Mouse (Mus musculus) B cell, adult 2 months (primary cell): ENCODE results near the gene Rhox4g.
"Not testable (repeated sequence)": the region's sequence is repeated elsewhere in the genome, so short reads cannot be mapped to it uniquely, and the experiment has no call there.

Experiments
- DNase-seq, 2 experiments: peaks; one replicate each; pipeline ENCODE4 v3.0.0; 2022

Gene Rhox4g

DNA sequence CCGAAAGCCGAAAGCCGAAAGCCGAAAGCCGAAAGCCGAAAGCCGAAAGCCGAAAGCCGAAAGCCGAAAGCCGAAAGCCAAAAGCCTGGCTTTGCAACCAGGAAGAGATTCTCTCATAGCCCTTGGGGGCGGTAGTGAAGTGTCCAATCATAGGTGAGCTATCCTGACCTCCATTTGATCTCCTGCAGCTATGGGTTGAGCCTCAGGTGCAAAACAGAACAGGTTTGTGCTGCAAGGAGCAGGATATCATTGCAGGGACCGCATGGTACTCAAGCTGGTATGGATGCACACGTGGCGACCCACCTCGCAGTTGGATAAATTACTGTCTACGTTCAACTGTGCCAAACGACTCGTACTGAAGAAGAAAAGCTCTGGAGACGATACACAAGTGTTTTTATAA lies at the start of gene Rhox4g:
Gene Rhox4g, minus strand, starts transcription at position 101 of the 400 bp plus-strand sequence.
- DNase-seq = not testable (repeated sequence)

DNA sequence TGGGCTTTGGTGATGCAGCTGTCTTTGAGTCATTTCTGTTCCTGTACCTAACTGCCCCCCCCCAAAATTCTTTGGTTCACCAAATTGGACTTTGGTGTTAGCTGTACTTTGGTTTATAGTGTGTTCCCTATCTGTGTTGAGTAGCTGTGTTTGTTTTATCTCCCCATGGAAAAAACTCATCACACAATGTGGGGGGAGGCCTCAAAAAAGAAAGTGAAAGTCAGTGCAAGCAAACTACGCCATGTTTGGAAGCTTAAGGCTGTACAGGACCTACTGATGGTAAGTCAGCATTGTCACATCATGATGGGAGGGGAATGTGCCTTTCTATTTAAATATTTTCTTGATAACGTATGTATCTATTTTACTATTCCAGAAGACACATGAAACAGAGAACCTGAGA lies 41.1 kb upstream of the Rhox4g start:
- DNase-seq = no peak

DNA sequence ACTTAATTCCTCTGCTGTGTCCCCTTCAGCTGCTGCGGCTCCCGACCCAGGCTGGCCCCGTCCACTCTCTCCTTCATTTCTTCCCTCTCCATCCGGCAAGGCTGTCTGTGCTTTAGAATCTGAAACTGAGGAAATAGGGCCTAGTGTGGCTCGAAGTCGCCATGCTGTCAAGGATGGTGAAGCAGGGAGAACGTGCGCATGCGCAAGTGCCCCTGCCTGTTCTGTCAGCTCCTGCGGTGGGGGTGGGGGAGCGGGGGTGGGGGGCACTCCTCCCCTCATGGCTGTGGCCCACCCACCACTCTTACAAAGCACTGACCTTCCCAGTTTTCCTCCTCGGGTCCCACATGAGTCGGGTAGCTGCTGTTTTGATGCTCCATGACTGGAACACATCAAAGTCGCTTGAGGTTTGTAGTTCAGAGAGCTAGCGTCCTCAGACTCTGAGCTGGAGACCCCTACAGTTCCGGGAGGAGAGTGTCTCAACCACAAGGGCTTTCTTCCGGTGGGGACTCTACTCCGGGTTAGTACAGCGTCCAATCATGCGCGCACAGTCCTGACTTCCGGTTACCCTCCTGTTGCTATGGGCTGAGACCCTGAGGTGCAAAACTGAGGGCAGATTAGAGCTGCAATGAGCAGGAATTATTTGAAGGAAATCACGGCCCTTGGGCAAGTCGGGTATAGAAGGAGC lies 32.0 kb upstream of the Rhox4g start:
- DNase-seq = no peak

DNA sequence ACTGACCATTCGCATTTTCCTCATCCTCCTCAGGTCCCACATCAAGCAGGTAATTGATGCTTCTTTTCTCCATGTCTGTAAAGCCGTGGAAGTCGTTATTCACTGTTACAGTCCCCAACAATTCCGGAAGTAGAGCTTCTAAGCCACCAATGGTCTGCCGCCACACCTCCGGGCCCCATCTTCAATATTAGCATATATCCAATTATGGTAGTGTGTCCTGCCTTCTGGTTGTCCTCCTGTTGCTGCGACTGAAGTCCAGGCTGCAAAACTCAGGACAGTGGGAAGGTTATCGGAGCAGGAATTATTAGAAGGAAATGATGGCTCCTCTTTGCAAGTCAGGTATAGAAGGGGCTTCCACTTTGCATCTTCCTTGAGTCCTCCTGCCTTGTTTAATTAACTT lies 22.1 kb upstream of the Rhox4g start, which contains the start of gene Rhox2h:
Gene Rhox2h, minus strand, starts transcription at position 101 of the 400 bp plus-strand sequence.
- DNase-seq = not testable (repeated sequence)

DNA sequence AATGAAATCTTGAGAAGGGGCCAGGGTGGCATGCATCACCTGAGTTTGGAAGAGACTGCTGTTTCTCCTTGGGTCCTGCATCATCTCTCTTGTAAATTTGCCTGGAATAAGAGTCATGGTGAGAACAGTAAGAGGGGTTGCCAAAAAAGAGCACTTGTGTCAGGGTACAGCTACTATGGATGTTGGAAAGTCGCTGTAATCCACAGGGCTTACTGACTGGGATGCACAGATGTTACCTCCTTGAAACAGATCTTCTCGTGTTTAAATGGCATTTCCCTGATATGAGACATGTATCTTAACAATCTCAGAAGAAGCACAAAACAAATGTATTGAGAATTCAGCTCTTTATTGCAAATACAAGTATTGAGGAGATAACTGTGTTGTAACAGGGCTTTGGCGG lies 17.5 kb upstream of the Rhox4g start, which contains the start of gene Rhox3h:
Gene Rhox3h, minus strand, starts transcription at position 101 of the 400 bp plus-strand sequence.
- not testable (repeated sequence) for DNase-seq

DNA sequence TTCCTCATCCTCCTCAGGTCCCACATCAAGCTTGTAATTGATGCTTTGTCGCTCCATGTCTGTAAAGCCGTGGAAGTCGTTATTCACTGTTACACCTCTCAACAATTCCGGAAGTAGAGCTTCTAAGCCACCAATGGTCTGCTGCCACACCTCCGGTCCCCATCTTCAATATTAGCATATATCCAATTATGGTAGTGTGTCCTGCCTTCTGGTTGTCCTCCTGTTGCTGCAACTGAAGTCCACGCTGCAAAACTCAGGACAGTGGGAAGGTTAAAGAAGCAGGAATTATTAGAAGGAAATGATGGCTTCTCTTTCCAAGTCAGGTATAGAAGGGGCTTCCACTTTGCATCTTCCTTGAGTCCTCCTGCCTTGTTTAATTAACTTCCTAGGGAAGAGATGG lies 7.8 kb downstream of the Rhox4g start, which contains the start of gene Rhox2g:
Gene Rhox2g, minus strand, starts transcription at position 101 of the 400 bp plus-strand sequence.
- DNase-seq = not testable (repeated sequence)

DNA sequence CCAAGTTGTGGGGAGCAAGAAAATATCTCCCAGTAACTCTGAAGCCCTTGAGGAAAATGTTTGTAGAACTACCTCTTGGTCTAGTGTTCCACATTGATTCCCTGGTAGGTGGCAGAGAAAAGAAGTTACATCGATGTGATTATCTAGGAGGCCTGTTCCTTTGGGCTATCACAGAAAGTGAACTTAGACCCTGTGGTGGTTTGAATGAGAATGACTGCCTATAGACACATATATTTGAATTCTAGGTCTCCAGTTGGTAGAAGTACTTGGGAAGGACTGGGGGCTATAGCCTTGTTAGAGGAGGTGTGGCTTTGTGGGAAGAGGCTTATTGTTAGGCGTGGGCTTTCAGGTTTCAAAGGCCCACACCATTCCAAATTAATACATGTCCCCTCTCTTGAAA lies 22.6 kb downstream of the Rhox4g start, which contains the start of gene Rhox3g:
Gene Rhox3g, minus strand, starts transcription at position 101 of the 400 bp plus-strand sequence.
- DNase-seq = not testable (repeated sequence)

DNA sequence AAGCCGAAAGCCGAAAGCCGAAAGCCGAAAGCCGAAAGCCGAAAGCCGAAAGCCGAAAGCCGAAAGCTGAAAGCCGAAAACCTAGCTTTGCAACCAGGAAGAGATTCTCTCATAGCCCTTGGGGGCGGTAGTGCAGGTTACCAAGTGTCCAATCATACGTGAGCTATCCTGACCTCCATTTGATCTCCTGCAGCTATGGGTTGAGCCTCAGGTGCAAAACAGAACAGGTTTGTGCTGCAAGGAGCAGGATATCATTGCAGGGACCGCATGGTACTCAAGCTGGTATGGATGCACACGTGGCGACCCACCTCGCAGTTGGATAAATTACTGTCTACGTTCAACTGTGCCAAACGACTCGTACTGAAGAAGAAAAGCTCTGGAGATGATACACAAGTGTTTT lies 43.5 kb downstream of the Rhox4g start, which contains the start of gene Rhox4f:
Gene Rhox4f, minus strand, starts transcription at position 101 of the 400 bp plus-strand sequence.
- DNase-seq = not testable (repeated sequence)
